Mouse (Mus musculus): ENCODE measurements around the gene Olfr117. TPM values are rescaled to one million over a fixed set of nuclear protein-coding genes. Genes with fewer than 3 reads are reported as not detected.
"Not testable (repeated sequence)": the region's sequence is repeated elsewhere in the genome, so short reads cannot be mapped to it uniquely, and the experiment has no call there.

Gene Olfr117
- polyA plus RNA-seq (2016; fragmentation: Nextera tagmentation; extraction: Ambion mirVana), result not detected in 2 replicates

DNA sequence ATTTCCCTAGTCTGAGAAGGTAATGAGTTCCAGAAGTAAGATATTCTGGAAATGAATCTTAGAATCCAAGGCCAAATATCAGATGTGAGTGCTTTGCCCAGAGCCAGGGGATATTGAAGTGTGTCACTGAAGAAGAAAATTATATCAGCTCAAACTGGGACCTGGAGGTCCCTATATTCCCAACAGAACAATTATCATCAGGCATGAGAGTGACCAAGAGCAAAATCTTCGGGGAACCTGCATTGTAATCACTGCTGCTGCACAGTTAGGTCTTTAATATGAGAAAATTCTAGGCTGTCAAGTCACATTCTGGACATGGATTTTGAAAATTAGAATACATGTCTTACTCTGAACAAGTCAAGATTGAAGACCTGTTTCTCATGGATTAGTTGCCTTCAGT lies at the start of gene Olfr117:
Olfr117 (minus strand) TSS at position 101 of the 400 bp plus-strand sequence.
- H3K4me1 ChIP-seq, result no peaks in the 10 kb centered on the region

DNA sequence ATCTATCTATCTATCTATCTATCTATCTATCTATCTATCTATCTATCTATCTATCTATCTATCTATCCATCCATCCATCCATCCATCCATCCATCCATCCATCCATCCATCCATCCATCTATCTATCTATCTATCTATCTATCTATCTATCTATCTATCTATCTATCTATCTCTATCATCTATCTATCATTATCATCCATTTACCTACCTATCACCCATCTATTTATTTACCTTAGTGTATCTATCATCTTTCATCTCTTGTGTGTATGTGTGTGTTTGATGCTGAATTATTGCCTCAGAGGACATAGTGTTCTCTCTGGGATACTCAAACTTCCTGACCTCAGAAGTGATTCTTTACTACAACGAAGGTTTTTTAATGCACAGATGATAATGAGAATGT lies 32.7 kb upstream of the Olfr117 start, which contains the start of gene Olfr119:
Olfr119 (plus strand) TSS at position 301 of the 400 bp plus-strand sequence.
- H3K27me3 ChIP-seq; H3K36me3 ChIP-seq (replicated peaks); H3K9ac ChIP-seq; H3K27ac ChIP-seq; H3K9me3 ChIP-seq; H3K4me3 ChIP-seq (replicated peaks); H3K4me1 ChIP-seq; ATAC-seq (ENCODE audit: low FRiP score); H3K4me2 ChIP-seq: not testable (repeated sequence)
- 65% methylated on average over 1 of the region's 1 CpGs for WGBS

More for the DNA sequence above, at the start of gene Olfr117:
- no peaks in the 10 kb centered on the region for H3K27me3 ChIP-seq
- H3K9me3 ChIP-seq, result no peaks in the 10 kb centered on the region
- no peak for ATAC-seq (ENCODE audit: low FRiP score)
- H3K4me3 ChIP-seq (replicated peaks), result no peak within 1 kb of the TSS
- H3K27ac ChIP-seq, result no peak within 1 kb of the TSS
- WGBS, result 64% methylated on average over 1 of the region's 1 CpGs
- H3K9ac ChIP-seq, result no peak within 1 kb of the TSS
- H3K36me3 ChIP-seq (replicated peaks), result no peaks in the 10 kb centered on the region
- H3K4me2 ChIP-seq, result no peak within 1 kb of the TSS

DNA sequence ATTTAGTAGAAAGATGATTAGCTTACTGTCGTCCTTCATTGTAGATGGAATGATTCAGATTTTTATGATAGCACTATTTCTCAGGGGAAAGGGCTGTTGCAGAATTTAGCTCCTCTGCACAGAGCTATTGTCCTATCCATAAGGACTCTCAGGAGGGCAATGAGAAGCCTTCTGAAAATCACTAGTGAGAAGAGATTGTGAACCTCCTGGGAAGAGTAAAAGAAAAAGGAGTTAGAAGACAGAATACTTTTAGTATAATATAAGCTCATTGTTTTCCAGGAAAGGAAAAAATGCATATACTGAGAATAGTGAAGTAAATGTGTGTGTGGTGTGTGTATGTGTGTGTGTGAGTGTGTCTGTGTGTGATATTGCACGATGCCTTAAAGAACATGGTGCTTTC lies 3.1 kb upstream of the Olfr117 start, which contains the start of gene Olfr118:
Olfr118 (plus strand) TSS at position 301 of the 400 bp plus-strand sequence.
- WGBS, result 81% methylated on average over 2 of the region's 2 CpGs
- Histone ChIP-seq H3K27me3 (no peaks in the 10 kb centered on the region), H3K36me3 (replicated peaks) (no peaks in the 10 kb centered on the region), H3K4me2 (no peak within 1 kb of the TSS), H3K4me3 (replicated peaks) (no peak within 1 kb of the TSS), H3K9ac (no peak within 1 kb of the TSS), H3K4me1 (no peaks in the 10 kb centered on the region), H3K27ac (no peak within 1 kb of the TSS), H3K9me3 (no peaks in the 10 kb centered on the region)
- no peak for ATAC-seq (ENCODE audit: low FRiP score)

DNA sequence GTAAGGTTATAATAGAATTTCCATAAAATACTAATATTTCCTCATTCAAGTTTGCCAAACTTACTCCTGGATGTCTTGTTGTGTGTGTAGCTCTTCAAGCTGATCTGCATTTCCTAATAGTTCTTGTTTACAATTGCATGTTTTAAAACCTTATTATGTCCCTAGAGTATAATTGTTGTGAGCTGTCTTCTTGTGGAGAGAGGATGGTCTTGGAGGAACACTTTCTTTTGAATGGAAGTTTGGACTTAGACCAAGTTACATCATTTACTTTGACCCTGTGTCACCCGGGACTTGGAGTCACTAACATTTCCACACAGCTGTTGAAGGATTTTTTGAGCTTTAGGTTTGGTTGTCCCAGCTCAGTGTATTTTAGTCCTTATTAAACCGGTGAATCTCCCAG lies 36.6 kb downstream of the Olfr117 start, which contains the start of the genes Olfr115 and Olfr116:
Olfr115 (minus strand) TSS at position 101 of the 400 bp plus-strand sequence.
Olfr116 (minus strand) TSS at position 191 of the 400 bp plus-strand sequence.
- 88% methylated on average over 2 of the region's 2 CpGs for WGBS
- no peak within 1 kb of the TSS for H3K4me3 ChIP-seq (replicated peaks)
- H3K9ac ChIP-seq, result no peak within 1 kb of the TSS
- no peaks in the 10 kb centered on the region for H3K27me3 ChIP-seq
- H3K4me2 ChIP-seq, result no peak within 1 kb of the TSS
- H3K36me3 ChIP-seq (replicated peaks), result no peaks in the 10 kb centered on the region
- H3K27ac ChIP-seq, result no peak within 1 kb of the TSS
- no peaks in the 10 kb centered on the region for H3K4me1 ChIP-seq
- no peak for ATAC-seq (ENCODE audit: low FRiP score)
- H3K9me3 ChIP-seq, result no peaks in the 10 kb centered on the region

Other genes starting within 250 kb of the Olfr117 start
- gene Olfr108, start 218.3 kb downstream of the Olfr117 start, polyA plus RNA-seq (2016; fragmentation: Nextera tagmentation; extraction: Ambion mirVana), result not detected in 2 replicates
- gene Olfr109, start 204.9 kb downstream of the Olfr117 start, polyA plus RNA-seq (2016; fragmentation: Nextera tagmentation; extraction: Ambion mirVana), result not detected in 2 replicates
- gene H2-M2, start 180.2 kb downstream of the Olfr117 start, polyA plus RNA-seq (2016; fragmentation: Nextera tagmentation; extraction: Ambion mirVana), result not detected in 2 replicates
- not detected in 2 replicates for gene Olfr110, start 171.3 kb downstream of the Olfr117 start, polyA plus RNA-seq (2016; fragmentation: Nextera tagmentation; extraction: Ambion mirVana)
- gene Olfr111, start 155.8 kb downstream of the Olfr117 start, polyA plus RNA-seq (2016; fragmentation: Nextera tagmentation; extraction: Ambion mirVana), result not detected in 2 replicates
- not detected in 2 replicates for gene Olfr112, start 94.3 kb downstream of the Olfr117 start, polyA plus RNA-seq (2016; fragmentation: Nextera tagmentation; extraction: Ambion mirVana)
- not detected in 2 replicates for gene Olfr113, start 86.1 kb downstream of the Olfr117 start, polyA plus RNA-seq (2016; fragmentation: Nextera tagmentation; extraction: Ambion mirVana)
- not detected in 2 replicates for gene Olfr114, start 71.0 kb downstream of the Olfr117 start, polyA plus RNA-seq (2016; fragmentation: Nextera tagmentation; extraction: Ambion mirVana)
- gene Olfr115, start 36.7 kb downstream of the Olfr117 start, polyA plus RNA-seq (2016; fragmentation: Nextera tagmentation; extraction: Ambion mirVana), result not detected in 2 replicates
- gene Olfr116, start 36.6 kb downstream of the Olfr117 start, polyA plus RNA-seq (2016; fragmentation: Nextera tagmentation; extraction: Ambion mirVana), result not detected in 2 replicates
- not detected in 2 replicates for gene Olfr118, start 3.2 kb upstream of the Olfr117 start, polyA plus RNA-seq (2016; fragmentation: Nextera tagmentation; extraction: Ambion mirVana)
- gene Olfr119, start 32.8 kb upstream of the Olfr117 start, polyA plus RNA-seq (2016; fragmentation: Nextera tagmentation; extraction: Ambion mirVana), result not detected in 2 replicates
- gene Olfr120, start 58.0 kb upstream of the Olfr117 start, polyA plus RNA-seq (2016; fragmentation: Nextera tagmentation; extraction: Ambion mirVana), result not detected in 2 replicates
- not detected in 2 replicates for gene Olfr121, start 85.1 kb upstream of the Olfr117 start, polyA plus RNA-seq (2016; fragmentation: Nextera tagmentation; extraction: Ambion mirVana)
- not detected in 2 replicates for gene Olfr122, start 104.8 kb upstream of the Olfr117 start, polyA plus RNA-seq (2016; fragmentation: Nextera tagmentation; extraction: Ambion mirVana)
- not detected in 2 replicates for gene Olfr123, start 129.7 kb upstream of the Olfr117 start, polyA plus RNA-seq (2016; fragmentation: Nextera tagmentation; extraction: Ambion mirVana)
- gene Olfr124, start 136.1 kb upstream of the Olfr117 start, polyA plus RNA-seq (2016; fragmentation: Nextera tagmentation; extraction: Ambion mirVana), result not detected in 2 replicates
- gene Olfr125, start 169.2 kb upstream of the Olfr117 start, polyA plus RNA-seq (2016; fragmentation: Nextera tagmentation; extraction: Ambion mirVana), result not detected in 2 replicates
- not detected in 2 replicates for gene Olfr126, start 183.7 kb upstream of the Olfr117 start, polyA plus RNA-seq (2016; fragmentation: Nextera tagmentation; extraction: Ambion mirVana)
- not detected in 2 replicates for gene Olfr127, start 236.7 kb upstream of the Olfr117 start, polyA plus RNA-seq (2016; fragmentation: Nextera tagmentation; extraction: Ambion mirVana)

Data from forebrain, embryonic 12.5 days (tissue).